Mouse (Mus musculus) midbrain, embryonic 10.5 days (tissue): ENCODE data around the gene Dnah11. TPM values are rescaled to one million over a fixed set of nuclear protein-coding genes. Genes with fewer than 3 reads are reported as not detected.
A peak's percentile ranks its signal among the peaks of the same experiment; 100 is the strongest.
"Not testable (repeated sequence)": the region's sequence is repeated elsewhere in the genome, so short reads cannot be mapped to it uniquely, and the experiment has no call there.

Source experiments
- DNase-seq: peaks from one replicate; pipeline ENCODE4 v3.0.0-alpha.2; 2017; ENCODE audit warnings: low spot score
- H3K27ac ChIP-seq: fragments of 300-500 bp; sonication (generic); replicated peaks from 2 replicates; pipeline ENCODE4 v1.5.1; 2016; ENCODE audit warnings: mild to moderate bottlenecking
- H3K27me3 ChIP-seq: fragments of 300-500 bp; sonication (generic); 2 replicates; pipeline ENCODE4 v1.6.1; 2016; ENCODE audit warnings: low read depth, mild to moderate bottlenecking; ENCODE audit not compliant: poor library complexity, severe bottlenecking
- H3K36me3 ChIP-seq: fragments of 300-500 bp; sonication (generic); 2 replicates; pipeline ENCODE4 v1.6.1; 2016; ENCODE audit warnings: mild to moderate bottlenecking, moderate library complexity
- H3K4me1 ChIP-seq: fragments of 300-500 bp; sonication (generic); 2 replicates; pipeline ENCODE4 v1.6.1; 2016
- H3K4me3 ChIP-seq: fragments of 300-500 bp; sonication (generic); 2 replicates; pipeline ENCODE4 v1.5.1; 2016; ENCODE audit warnings: mild to moderate bottlenecking, moderate library complexity
- H3K9me3 ChIP-seq: fragments of 300-500 bp; sonication (generic); replicated peaks from 2 replicates; pipeline ENCODE4 v1.6.1; 2016; ENCODE audit warnings: mild to moderate bottlenecking
- WGBS: fragments of 180-500 bp; shearing (Covaris S2); methylation state at CpG from one replicate; pipeline ENCODE4 v1.1.7; 2016; 5-methylcytosine and 5-hydroxymethylcytosine counted together
- polyA plus RNA-seq: library from polyadenylated mRNA; unstranded; fragments of >200 nt; fragmentation: Nextera tagmentation; extraction: Ambion mirVana; gene quantifications from 2 replicates; pipeline ENCODE4 v1.2.1, GENCODE M21; 2016

Gene Dnah11
- polyA plus RNA-seq, 1 experiment from 2014 or later: 0.26 TPM

GRCm38 (mm10) chr12:117932026-117932425 lies 266.8 kb downstream of the Dnah11 start:
- 78% methylated on average over 1 of the region's 1 CpGs for WGBS
- no peak for DNase-seq
- Histone ChIP-seq H3K4me3 (no peak overlapping the region), H3K27ac (no peak overlapping the region), H3K27me3 (no peaks in the 10 kb centered on the region), H3K4me1 (no peaks in the 10 kb centered on the region), H3K9me3 (no peaks in the 10 kb centered on the region), H3K36me3 (no peaks in the 10 kb centered on the region)

DNA sequence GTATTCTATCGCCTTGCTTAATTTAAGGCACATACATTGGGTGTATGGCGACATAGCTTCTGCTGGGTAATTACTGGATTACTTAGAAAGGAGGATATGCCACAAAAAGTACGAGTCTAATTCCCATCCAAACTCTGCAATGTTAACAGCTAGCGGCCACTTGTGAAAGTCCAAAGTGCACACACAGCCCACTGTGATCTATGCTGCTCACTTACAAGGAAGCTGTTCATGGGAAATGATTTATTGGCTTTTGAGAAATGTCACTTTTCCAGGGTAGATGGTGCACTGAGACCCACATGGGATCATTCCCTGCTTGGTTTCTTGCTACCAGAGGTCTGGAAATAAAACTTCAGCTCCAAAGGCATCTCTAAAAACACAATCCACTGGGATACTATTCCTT lies 269.1 kb downstream of the Dnah11 start:
- Histone ChIP-seq H3K4me1 (no peaks in the 10 kb centered on the region), H3K36me3 (no peaks in the 10 kb centered on the region), H3K4me3 (no peak overlapping the region), H3K27ac (no peak overlapping the region), H3K27me3 (no peaks in the 10 kb centered on the region), H3K9me3 (no peaks in the 10 kb centered on the region)
- 92% methylated on average over 4 of the region's 4 CpGs for WGBS
- DNase-seq: no peak

DNA sequence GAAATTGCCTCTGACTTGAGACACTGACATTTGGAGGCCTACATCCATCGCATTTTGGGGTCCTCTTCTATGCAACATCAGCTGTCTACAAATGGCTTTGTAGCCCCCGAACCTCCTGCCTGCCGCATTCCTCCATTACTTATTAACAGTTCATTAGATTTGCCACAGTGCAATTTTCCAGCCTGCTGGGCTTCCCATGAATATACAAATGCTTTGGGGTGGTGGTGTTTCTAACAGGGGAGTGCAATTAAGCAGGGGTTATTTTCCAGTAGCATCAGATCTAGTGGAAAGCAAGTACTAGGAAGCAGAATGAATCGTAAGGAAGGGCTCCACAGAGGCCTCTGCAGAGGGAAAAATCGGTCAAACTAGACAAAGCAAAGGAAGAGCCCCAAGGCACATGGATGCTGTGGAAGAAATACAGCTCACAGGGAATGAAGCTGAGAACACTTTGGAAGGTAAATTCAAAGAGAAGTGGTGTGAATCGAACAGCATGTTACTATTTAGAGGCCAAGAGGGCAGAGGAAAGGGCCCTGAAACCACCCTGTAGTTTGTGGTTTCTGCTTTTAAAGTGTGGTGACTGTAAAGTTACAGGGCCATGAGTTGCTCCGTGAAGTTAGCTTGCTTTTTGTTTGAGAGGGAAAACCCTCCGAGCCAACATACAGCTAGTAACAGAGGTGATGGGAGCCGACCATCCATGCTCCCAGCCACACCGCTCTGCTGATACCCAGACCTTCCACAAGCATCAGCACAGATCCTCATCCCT lies 282.8 kb downstream of the Dnah11 start:
- WGBS: 62% methylated on average over 10 of the region's 10 CpGs
- H3K4me1 ChIP-seq: peaks cover 28% of the 10 kb centered on the region

GRCm38 (mm10) chr12:117914613-117915245 lies 284.1 kb downstream of the Dnah11 start:
- 31% methylated on average over 10 of the region's 10 CpGs for WGBS
- Histone ChIP-seq H3K4me3 (no peak overlapping the region), H3K36me3 (no peaks in the 10 kb centered on the region), H3K4me1 (peaks cover 28% of the 10 kb centered on the region), H3K27ac (no peak overlapping the region), H3K27me3 (0 out of 2 replicates have a peak, but pooled peaks cover 6% of the 10 kb centered on the region), H3K9me3 (no peaks in the 10 kb centered on the region)
- no peak for DNase-seq

More for the DNA sequence above, 282.8 kb downstream of the Dnah11 start:
- peak overlapping the region; percentile 42; the same call in 1 of the 2 replicates for H3K27ac ChIP-seq
- H3K27me3 ChIP-seq: 0 out of 2 replicates have a peak, but pooled peaks cover 6% of the 10 kb centered on the region
- H3K4me3 ChIP-seq: no peak overlapping the region
- no peaks in the 10 kb centered on the region for H3K9me3 ChIP-seq
- no peak for DNase-seq
- H3K36me3 ChIP-seq: no peaks in the 10 kb centered on the region

- Histone ChIP-seq H3K9me3 (no peaks in the 10 kb centered on the region), H3K4me3 (no peak overlapping the region), H3K27me3 (0 out of 2 replicates have a peak, but pooled peaks cover 6% of the 10 kb centered on the region), H3K36me3 (no peaks in the 10 kb centered on the region), H3K4me1 (peaks cover 28% of the 10 kb centered on the region), H3K27ac (no peak overlapping the region)
- WGBS: 86% methylated on average over 1 of the region's 1 CpGs
- DNase-seq: no peak
Measured at GRCm38 (mm10) chr12:117911396-117911795, 287.4 kb downstream of the Dnah11 start.

DNA sequence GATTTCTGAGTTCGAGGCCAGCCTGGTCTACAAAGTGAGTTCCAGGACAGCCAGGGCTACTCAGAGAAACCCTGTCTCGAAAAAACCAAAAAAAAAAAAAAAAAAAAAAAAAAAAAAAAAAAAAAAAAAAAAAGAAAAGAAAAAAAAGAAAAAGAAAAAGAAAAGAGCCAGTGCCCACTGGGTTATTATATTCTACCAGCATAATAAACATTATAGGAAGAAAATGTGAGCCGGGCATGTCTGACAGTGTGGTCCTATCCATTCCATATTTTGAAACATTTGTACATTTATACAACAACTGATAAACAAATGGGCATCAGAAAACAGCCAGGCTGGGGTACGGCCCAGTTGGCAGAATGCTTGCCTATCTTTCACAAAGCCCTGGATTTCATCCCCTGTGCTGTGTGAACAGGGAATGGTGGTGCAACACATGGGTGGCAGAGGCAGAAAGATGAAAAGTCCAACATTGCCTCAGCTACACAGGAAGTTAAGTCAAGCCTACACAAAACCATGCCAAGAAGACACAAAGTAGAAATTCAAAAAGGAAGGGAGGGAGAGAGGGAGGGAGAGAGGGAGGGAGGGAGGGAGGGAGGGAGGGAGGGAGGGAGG lies 293.5 kb downstream of the Dnah11 start:
- H3K9me3 ChIP-seq, H3K27ac ChIP-seq, H3K36me3 ChIP-seq, H3K4me1 ChIP-seq, DNase-seq, H3K4me3 ChIP-seq, H3K27me3 ChIP-seq: not testable (repeated sequence)
- 86% methylated on average over 4 of the region's 4 CpGs for WGBS

- H3K4me3 ChIP-seq: no peak overlapping the region
- 93% methylated on average over 8 of the region's 8 CpGs for WGBS
- H3K9me3 ChIP-seq: no peaks in the 10 kb centered on the region
- H3K27ac ChIP-seq: no peak overlapping the region
- no peak for DNase-seq
- no peaks in the 10 kb centered on the region for H3K36me3 ChIP-seq
- no peaks in the 10 kb centered on the region for H3K27me3 ChIP-seq
- no peaks in the 10 kb centered on the region for H3K4me1 ChIP-seq
Measured at GRCm38 (mm10) chr12:117903671-117904070, 295.2 kb downstream of the Dnah11 start.

DNA sequence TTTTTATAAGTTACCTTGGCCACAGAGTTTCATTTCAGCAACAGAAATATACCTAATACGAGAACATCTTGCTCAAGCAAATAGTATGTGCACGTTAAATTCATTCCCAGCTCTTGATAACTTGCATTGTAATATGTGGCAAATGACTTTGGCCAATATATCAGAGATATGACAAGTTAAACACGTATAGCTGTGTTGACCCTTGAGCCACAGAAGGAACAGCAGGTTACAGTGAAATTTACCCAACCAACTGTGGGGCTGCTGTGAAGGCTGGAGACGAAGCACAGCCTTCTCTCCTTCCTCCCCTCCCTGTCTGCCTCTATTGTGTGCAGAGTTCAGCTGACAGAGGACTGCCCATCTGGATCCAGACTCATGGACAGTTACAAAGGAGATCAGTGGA lies 297.5 kb downstream of the Dnah11 start:
- not testable (repeated sequence) for H3K4me3 ChIP-seq, H3K36me3 ChIP-seq, H3K9me3 ChIP-seq, H3K27me3 ChIP-seq, H3K4me1 ChIP-seq, DNase-seq, H3K27ac ChIP-seq
- 73% methylated on average over 2 of the region's 4 CpGs for WGBS

GRCm38 (mm10) chr12:117900798-117901197 lies 298.0 kb downstream of the Dnah11 start:
- not testable (repeated sequence) for H3K27me3 ChIP-seq, H3K27ac ChIP-seq
- 55% methylated on average over 1 of the region's 4 CpGs for WGBS

GRCm38 (mm10) chr12:117887422-117887821 lies 311.4 kb downstream of the Dnah11 start:
- Histone ChIP-seq H3K27me3 (no peaks in the 10 kb centered on the region), H3K9me3 (no peaks in the 10 kb centered on the region), H3K27ac (no peak overlapping the region), H3K36me3 (peaks cover 11% of the 10 kb centered on the region), H3K4me3 (no peak overlapping the region), H3K4me1 (no peaks in the 10 kb centered on the region)
- 87% methylated on average over 3 of the region's 3 CpGs for WGBS
- DNase-seq: no peak

More at GRCm38 (mm10) chr12:117900798-117901197, 298.0 kb downstream of the Dnah11 start:
- H3K4me3 ChIP-seq, H3K4me1 ChIP-seq, DNase-seq, H3K9me3 ChIP-seq, H3K36me3 ChIP-seq: not testable (repeated sequence)

GRCm38 (mm10) chr12:117884627-117885026 lies 314.2 kb downstream of the Dnah11 start:
- Histone ChIP-seq H3K4me3 (no peak overlapping the region), H3K4me1 (no peaks in the 10 kb centered on the region), H3K36me3 (peaks cover 36% of the 10 kb centered on the region), H3K9me3 (no peaks in the 10 kb centered on the region), H3K27ac (no peak overlapping the region), H3K27me3 (no peaks in the 10 kb centered on the region)
- 90% methylated on average over 2 of the region's 2 CpGs for WGBS
- DNase-seq: no peak

DNA sequence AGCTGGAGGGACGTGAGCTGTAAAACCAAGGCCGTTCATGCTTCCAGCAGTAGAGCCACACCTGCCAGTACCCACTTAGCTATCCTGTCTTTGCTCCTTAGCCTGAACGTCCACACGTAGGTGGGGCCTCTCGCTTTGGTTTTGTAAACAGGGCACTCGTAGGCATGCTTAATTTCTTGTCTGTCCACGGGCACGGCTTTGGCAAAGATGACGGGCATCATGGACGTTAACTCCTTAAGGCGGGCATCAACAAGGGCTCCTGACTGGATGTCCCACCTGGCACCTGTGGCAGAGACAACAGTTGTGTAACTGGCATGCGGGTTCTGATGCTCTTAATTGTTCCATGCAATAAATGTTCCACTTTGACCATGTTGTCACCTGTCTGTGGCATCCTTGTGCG lies 320.5 kb downstream of the Dnah11 start:
- Histone ChIP-seq H3K27ac (no peak overlapping the region), H3K4me1 (no peaks in the 10 kb centered on the region), H3K36me3 (peaks cover 97% of the 10 kb centered on the region), H3K9me3 (no peaks in the 10 kb centered on the region), H3K4me3 (no peak overlapping the region), H3K27me3 (no peaks in the 10 kb centered on the region)
- 94% methylated on average over 13 of the region's 13 CpGs for WGBS
- no peak for DNase-seq

GRCm38 (mm10) chr12:117872265-117872664 lies 326.6 kb downstream of the Dnah11 start:
- Histone ChIP-seq H3K4me3 (no peak overlapping the region), H3K9me3 (peaks cover 16% of the 10 kb centered on the region), H3K4me1 (no peaks in the 10 kb centered on the region), H3K36me3 (peaks cover 99% of the 10 kb centered on the region), H3K27ac (no peak overlapping the region), H3K27me3 (no peaks in the 10 kb centered on the region)
- DNase-seq: no peak
- WGBS: 84% methylated on average over 5 of the region's 5 CpGs
